Mouse (Mus musculus): ENCODE measurements around the gene Orc4. TPM values are rescaled to one million over a fixed set of nuclear protein-coding genes. Genes with fewer than 3 reads are reported as not detected.
"Not testable (repeated sequence)": the region's sequence is repeated elsewhere in the genome, so short reads cannot be mapped to it uniquely, and the experiment has no call there.

The Orc4 gene
- polyA plus RNA-seq, 1 experiment from 2014 or later: 146 TPM

DNA sequence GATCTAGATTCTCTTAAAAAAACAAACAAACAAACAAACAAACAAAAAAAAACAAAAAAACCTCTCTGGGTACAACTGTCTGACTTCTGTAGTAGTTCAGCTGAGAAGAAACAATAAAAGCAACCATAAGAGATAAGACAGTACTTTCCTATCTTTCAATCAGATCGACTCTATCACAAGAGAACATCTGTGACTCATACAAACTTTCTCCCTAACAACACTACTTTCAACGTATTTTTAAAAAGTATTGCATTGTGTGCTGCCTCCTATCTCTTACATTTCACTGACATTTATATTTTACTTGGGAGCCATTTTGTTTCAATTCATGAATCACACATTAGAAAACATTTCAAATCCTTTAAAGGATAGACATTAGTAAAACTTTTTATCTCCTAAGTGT is 15.0 kb downstream of the Orc4 start:
- H3K9me3 ChIP-seq (ENCODE audit: control insufficient read depth, low read length): no peaks in the 10 kb centered on the region
- H3K36me3 ChIP-seq (ENCODE audit: control insufficient read depth, insufficient read depth, low read length): peaks cover 4% of the 10 kb centered on the region; the same call in 1 of the 2 replicates
- H3K4me2 ChIP-seq (ENCODE audit: low read depth, severe bottlenecking): no peak overlapping the region
- ATAC-seq (ENCODE audit: insufficient number of reproducible peaks, low FRiP score, low TSS enrichment, low read depth): no peak
- no peak for DNase-seq (ENCODE audit: low spot score)
- 91% methylated on average over 2 of the region's 2 CpGs for WGBS
- H3K4me1 ChIP-seq (ENCODE audit: control insufficient read depth, insufficient read depth, low read length): no peaks in the 10 kb centered on the region
- H3K9ac ChIP-seq (ENCODE audit: low read length): no peak overlapping the region
- H3K27ac ChIP-seq (replicated peaks; ENCODE audit: low read depth, low read length): no peak overlapping the region
- no peak overlapping the region for H3K4me3 ChIP-seq (ENCODE audit: low read depth, low read length)
- H3K27me3 ChIP-seq (ENCODE audit: control insufficient read depth, insufficient read depth, low read length): no peaks in the 10 kb centered on the region

DNA sequence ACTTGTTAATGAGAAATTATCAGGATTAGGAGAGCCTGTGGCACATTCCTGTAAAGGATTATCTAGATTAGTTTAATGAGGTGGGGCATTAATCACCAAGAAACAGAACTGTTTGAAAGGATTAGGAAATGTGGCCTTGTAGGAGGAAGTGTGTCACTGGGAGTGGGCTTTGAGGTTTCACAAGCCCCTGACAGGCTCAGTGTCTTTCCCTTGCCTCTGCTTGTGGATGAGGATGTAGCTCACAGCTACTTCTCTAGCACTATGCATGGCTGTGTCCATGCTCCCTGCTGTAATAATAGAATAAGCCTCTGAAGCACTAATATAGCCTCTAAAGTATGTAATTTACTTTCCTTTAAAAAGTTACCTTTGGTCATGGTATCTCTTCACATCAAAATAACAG is 34.2 kb downstream of the Orc4 start:
- H3K9ac ChIP-seq (ENCODE audit: low read length): no peak overlapping the region
- no peaks in the 10 kb centered on the region for H3K27me3 ChIP-seq (ENCODE audit: control insufficient read depth, insufficient read depth, low read length)
- H3K36me3 ChIP-seq (ENCODE audit: control insufficient read depth, insufficient read depth, low read length): no peaks in the 10 kb centered on the region
- DNase-seq (ENCODE audit: low spot score) (no peak), ATAC-seq (ENCODE audit: insufficient number of reproducible peaks, low FRiP score, low TSS enrichment, low read depth) (no peak)
- no peak overlapping the region for H3K27ac ChIP-seq (replicated peaks; ENCODE audit: low read depth, low read length)
- H3K4me1 ChIP-seq (ENCODE audit: control insufficient read depth, insufficient read depth, low read length): no peaks in the 10 kb centered on the region
- no peak overlapping the region for H3K4me3 ChIP-seq (ENCODE audit: low read depth, low read length)
- no peak overlapping the region for H3K4me2 ChIP-seq (ENCODE audit: low read depth, severe bottlenecking)
- no peaks in the 10 kb centered on the region for H3K9me3 ChIP-seq (ENCODE audit: control insufficient read depth, low read length)

DNA sequence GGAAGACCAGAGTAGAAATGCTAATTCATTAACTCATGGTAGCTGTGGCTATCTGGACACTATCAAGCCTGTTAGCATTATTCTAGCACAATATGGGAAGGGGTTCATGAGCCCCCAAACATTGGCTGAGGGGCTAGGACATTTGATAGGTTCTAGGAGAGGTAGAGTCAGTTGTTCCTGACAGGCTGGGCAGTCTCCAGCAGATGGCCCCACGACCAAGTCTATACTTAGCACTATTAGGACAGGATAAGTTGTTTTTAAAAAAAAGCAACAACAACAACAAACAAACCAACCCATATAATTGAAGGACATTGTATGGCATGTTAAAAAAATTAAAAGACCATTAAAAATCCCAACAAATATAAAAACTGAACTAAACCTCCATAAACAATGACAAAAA is 35.9 kb downstream of the Orc4 start:
- Histone ChIP-seq H3K4me2 (ENCODE audit: low read depth, severe bottlenecking) (no peak overlapping the region), H3K9ac (ENCODE audit: low read length) (no peak overlapping the region), H3K9me3 (ENCODE audit: control insufficient read depth, low read length) (no peaks in the 10 kb centered on the region), H3K36me3 (ENCODE audit: control insufficient read depth, insufficient read depth, low read length) (no peaks in the 10 kb centered on the region), H3K27ac (replicated peaks; ENCODE audit: low read depth, low read length) (no peak overlapping the region), H3K27me3 (ENCODE audit: control insufficient read depth, insufficient read depth, low read length) (no peaks in the 10 kb centered on the region), H3K4me1 (ENCODE audit: control insufficient read depth, insufficient read depth, low read length) (no peaks in the 10 kb centered on the region), H3K4me3 (ENCODE audit: low read depth, low read length) (no peak overlapping the region)
- WGBS: 71% methylated on average over 1 of the region's 1 CpGs
- no peak for DNase-seq (ENCODE audit: low spot score)
- ATAC-seq (ENCODE audit: insufficient number of reproducible peaks, low FRiP score, low TSS enrichment, low read depth): no peak

DNA sequence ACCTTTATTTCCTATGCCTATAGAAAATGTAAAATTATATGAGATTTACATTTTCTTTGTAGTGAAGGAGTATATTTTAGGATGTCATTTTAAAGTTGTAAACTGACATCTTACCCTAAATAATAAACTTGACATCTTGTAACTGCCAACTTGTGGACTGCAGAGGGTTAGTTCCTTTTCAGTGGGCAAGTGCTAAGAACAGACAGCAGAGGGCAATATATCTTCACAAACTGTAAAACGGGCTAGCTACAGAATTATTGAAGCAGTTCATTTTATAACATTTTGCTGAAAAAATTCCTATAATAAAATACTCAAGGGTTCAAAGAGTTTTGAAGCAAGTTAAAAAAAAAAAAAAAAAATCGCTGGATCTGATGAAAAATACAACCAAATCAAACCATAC is 41.2 kb downstream of the Orc4 start:
- Histone ChIP-seq H3K9me3 (ENCODE audit: control insufficient read depth, low read length) (no peaks in the 10 kb centered on the region), H3K36me3 (ENCODE audit: control insufficient read depth, insufficient read depth, low read length) (no peaks in the 10 kb centered on the region), H3K27me3 (ENCODE audit: control insufficient read depth, insufficient read depth, low read length) (no peaks in the 10 kb centered on the region), H3K27ac (replicated peaks; ENCODE audit: low read depth, low read length) (no peak overlapping the region), H3K4me3 (ENCODE audit: low read depth, low read length) (no peak overlapping the region), H3K9ac (ENCODE audit: low read length) (no peak overlapping the region), H3K4me1 (ENCODE audit: control insufficient read depth, insufficient read depth, low read length) (no peaks in the 10 kb centered on the region), H3K4me2 (ENCODE audit: low read depth, severe bottlenecking) (no peak overlapping the region)
- DNase-seq (ENCODE audit: low spot score) (no peak), ATAC-seq (ENCODE audit: insufficient number of reproducible peaks, low FRiP score, low TSS enrichment, low read depth) (no peak)
- WGBS: 65% methylated on average over 2 of the region's 2 CpGs

DNA sequence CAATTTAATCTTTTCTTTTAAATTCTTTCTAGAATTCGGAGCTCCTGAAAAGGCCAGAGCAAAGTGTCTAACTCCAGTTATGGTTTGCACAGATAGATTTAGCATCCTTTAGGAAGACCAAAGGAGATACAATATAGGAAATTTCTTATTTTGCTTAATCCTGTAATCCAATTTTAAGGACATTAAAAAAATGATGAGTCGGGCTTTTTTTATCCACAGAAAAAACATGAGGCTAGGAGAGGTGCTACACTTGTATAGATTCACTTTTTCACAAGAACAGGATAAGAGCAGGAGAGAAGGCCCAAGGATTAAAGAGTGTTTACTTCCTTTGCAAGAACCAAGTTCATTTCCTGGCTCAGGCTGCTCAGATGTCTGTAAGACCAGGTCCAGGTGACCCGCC is 54.9 kb downstream of the Orc4 start:
- DNase-seq (ENCODE audit: low spot score) (no peak), ATAC-seq (ENCODE audit: insufficient number of reproducible peaks, low FRiP score, low TSS enrichment, low read depth) (no peak)
- H3K4me2 ChIP-seq (ENCODE audit: low read depth, severe bottlenecking): no peak overlapping the region
- H3K4me3 ChIP-seq (ENCODE audit: low read depth, low read length): no peak overlapping the region
- 86% methylated on average over 3 of the region's 3 CpGs for WGBS
- H3K27ac ChIP-seq (replicated peaks; ENCODE audit: low read depth, low read length): no peak overlapping the region
- no peaks in the 10 kb centered on the region for H3K27me3 ChIP-seq (ENCODE audit: control insufficient read depth, insufficient read depth, low read length)
- no peaks in the 10 kb centered on the region for H3K4me1 ChIP-seq (ENCODE audit: control insufficient read depth, insufficient read depth, low read length)
- no peaks in the 10 kb centered on the region for H3K9me3 ChIP-seq (ENCODE audit: control insufficient read depth, low read length)
- no peaks in the 10 kb centered on the region for H3K36me3 ChIP-seq (ENCODE audit: control insufficient read depth, insufficient read depth, low read length)
- no peak overlapping the region for H3K9ac ChIP-seq (ENCODE audit: low read length)

DNA sequence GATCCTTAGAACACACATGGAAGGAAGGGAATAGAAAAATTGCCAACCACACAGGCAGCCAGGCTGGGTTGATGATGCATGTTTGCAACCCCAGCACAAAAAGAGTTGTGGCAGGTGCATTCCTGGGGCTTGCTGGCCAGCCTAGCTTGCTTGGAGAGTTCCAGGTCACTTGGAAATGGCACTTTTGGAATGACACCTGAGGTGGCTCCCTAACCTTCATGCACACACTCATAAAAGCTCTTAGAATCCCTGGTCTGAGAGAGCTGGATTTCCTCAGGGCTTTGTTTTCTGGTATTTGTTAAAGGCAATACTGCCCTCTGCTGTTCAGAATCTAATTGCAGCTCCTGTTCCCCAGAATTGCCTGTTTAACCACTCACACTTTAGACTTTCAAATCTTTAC is 64.1 kb downstream of the Orc4 start:
- no peak overlapping the region for H3K4me2 ChIP-seq (ENCODE audit: low read depth, severe bottlenecking)
- H3K9me3 ChIP-seq (ENCODE audit: control insufficient read depth, low read length): no peaks in the 10 kb centered on the region
- H3K9ac ChIP-seq (ENCODE audit: low read length): no peak overlapping the region
- H3K27ac ChIP-seq (replicated peaks; ENCODE audit: low read depth, low read length): no peak overlapping the region
- H3K27me3 ChIP-seq (ENCODE audit: control insufficient read depth, insufficient read depth, low read length): no peaks in the 10 kb centered on the region
- H3K4me1 ChIP-seq (ENCODE audit: control insufficient read depth, insufficient read depth, low read length): no peaks in the 10 kb centered on the region
- no peak overlapping the region for H3K4me3 ChIP-seq (ENCODE audit: low read depth, low read length)
- ATAC-seq (ENCODE audit: insufficient number of reproducible peaks, low FRiP score, low TSS enrichment, low read depth) (no peak), DNase-seq (ENCODE audit: low spot score) (peak; percentile 65)
- no peaks in the 10 kb centered on the region for H3K36me3 ChIP-seq (ENCODE audit: control insufficient read depth, insufficient read depth, low read length)

DNA sequence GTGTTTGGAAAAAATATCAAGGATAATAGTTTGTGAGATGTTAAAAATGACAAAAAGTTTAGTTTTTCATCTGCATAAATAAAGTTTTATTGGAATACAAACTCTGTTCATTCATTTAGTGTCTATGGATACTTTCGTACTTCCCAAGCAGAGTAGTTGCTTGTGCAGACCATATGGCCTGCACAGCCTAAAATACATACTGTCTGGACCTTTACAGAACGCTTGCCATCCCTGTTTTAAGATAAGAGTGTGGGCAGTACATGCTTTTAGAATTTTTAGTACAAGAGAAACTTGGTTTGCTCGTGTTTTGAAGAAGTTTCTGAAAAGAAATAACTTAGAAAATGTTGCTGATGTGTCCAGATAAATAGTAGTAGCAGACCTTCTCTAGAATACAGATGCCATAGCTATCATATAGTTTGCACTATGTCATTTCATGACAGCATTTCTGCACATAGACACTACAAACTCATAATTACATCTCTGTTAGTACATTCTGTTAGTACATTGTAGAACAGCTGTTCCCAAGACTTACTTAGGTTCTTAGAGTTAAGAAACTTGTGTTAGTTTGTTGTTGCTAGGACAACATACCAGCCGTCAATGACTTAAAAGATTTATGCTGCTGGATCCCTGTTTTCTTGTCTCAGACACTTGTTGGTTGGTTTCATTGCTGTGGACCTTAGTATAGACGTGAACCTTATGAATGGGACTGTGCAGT is 81.7 kb downstream of the Orc4 start:
- Histone ChIP-seq H3K4me2 (ENCODE audit: low read depth, severe bottlenecking) (no peak overlapping the region), H3K36me3 (ENCODE audit: control insufficient read depth, insufficient read depth, low read length) (no peaks in the 10 kb centered on the region), H3K4me3 (ENCODE audit: low read depth, low read length) (no peak overlapping the region), H3K27me3 (ENCODE audit: control insufficient read depth, insufficient read depth, low read length) (no peaks in the 10 kb centered on the region), H3K27ac (replicated peaks; ENCODE audit: low read depth, low read length) (no peak overlapping the region), H3K9ac (ENCODE audit: low read length) (no peak overlapping the region), H3K9me3 (ENCODE audit: control insufficient read depth, low read length) (no peaks in the 10 kb centered on the region), H3K4me1 (ENCODE audit: control insufficient read depth, insufficient read depth, low read length) (no peaks in the 10 kb centered on the region)
- DNase-seq (ENCODE audit: low spot score): no peak
- WGBS: 86% methylated on average over 5 of the region's 5 CpGs
- ATAC-seq (ENCODE audit: insufficient number of reproducible peaks, low FRiP score, low TSS enrichment, low read depth): no peak

DNA sequence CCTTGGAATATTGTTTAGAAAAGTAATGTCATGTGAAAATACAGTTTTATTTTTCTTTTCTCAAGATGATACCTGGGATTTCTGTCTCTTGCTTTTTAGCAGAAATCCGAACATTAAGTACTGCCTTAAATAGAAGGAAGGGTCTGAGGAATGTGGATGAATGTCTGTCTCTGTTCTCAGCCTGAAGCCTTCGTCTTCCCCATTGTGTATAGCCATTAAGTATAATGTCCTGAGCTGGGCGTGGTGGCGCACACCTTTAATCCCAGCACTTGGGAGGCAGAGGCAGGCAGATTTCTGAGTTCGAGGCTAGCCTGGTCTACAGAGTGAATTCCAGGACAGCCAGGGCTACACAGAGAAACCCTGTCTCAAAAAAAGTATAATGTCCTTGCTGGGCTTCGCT is 84.5 kb downstream of the Orc4 start:
- not testable (repeated sequence) for H3K9me3 ChIP-seq (ENCODE audit: control insufficient read depth, low read length); H3K36me3 ChIP-seq (ENCODE audit: control insufficient read depth, insufficient read depth, low read length); H3K4me1 ChIP-seq (ENCODE audit: control insufficient read depth, insufficient read depth, low read length); H3K27ac ChIP-seq (replicated peaks; ENCODE audit: low read depth, low read length); H3K4me3 ChIP-seq (ENCODE audit: low read depth, low read length); H3K4me2 ChIP-seq (ENCODE audit: low read depth, severe bottlenecking); DNase-seq (ENCODE audit: low spot score); H3K9ac ChIP-seq (ENCODE audit: low read length); H3K27me3 ChIP-seq (ENCODE audit: control insufficient read depth, insufficient read depth, low read length); ATAC-seq (ENCODE audit: insufficient number of reproducible peaks, low FRiP score, low TSS enrichment, low read depth)
- WGBS: 91% methylated on average over 6 of the region's 6 CpGs

Data from limb, embryonic 11.5 days (tissue).